Mouse (Mus musculus) kidney, postnatal 0 days (tissue): ENCODE measurements at regions not wholly inside any gene's neighbourhood (a gene's known extent, or its start where the extent isn't known, plus 50 kb on each side); places are given as distances from the start of the nearest gene placed in this dataset.

Experiments
- ATAC-seq: fragments of 200-750 bp; cut with Nextera tagmentation; replicated peaks from 2 replicates; pipeline ENCODE4 v1.8.0; 2017; ENCODE audit warnings: low read depth, moderate number of reproducible peaks, moderate TSS enrichment, moderate library complexity; ENCODE audit not compliant: low FRiP score
- DNase-seq: peaks from one replicate; pipeline ENCODE4 v3.0.0-alpha.2; 2016; ENCODE audit warnings: low spot score
- H3K27ac ChIP-seq: fragments of 300-500 bp; sonication (generic); 2 replicates; pipeline ENCODE4 v1.5.1; 2014; ENCODE audit warnings: mild to moderate bottlenecking
- H3K27me3 ChIP-seq: fragments of 300-500 bp; sonication (generic); 2 replicates; pipeline ENCODE4 v1.6.1; 2014; ENCODE audit warnings: low read length, mixed read lengths; ENCODE audit not compliant: insufficient read depth
- H3K36me3 ChIP-seq: fragments of 300-500 bp; sonication (generic); 2 replicates; pipeline ENCODE4 v1.6.1; 2014; ENCODE audit warnings: low read length, mixed read lengths; ENCODE audit not compliant: insufficient read depth
- H3K4me1 ChIP-seq: fragments of 300-500 bp; sonication (generic); replicated peaks from 2 replicates; pipeline ENCODE4 v1.6.1; 2014; ENCODE audit warnings: antibody characterized with exemption, low read length, mixed read lengths; ENCODE audit not compliant: insufficient read depth
- H3K4me2 ChIP-seq: fragments of 300-500 bp; sonication (generic); 2 replicates; pipeline ENCODE4 v1.6.1; 2014; ENCODE audit warnings: mild to moderate bottlenecking, low read length, moderate library complexity, mixed read lengths
- H3K4me3 ChIP-seq: fragments of 300-500 bp; sonication (generic); replicated peaks from 2 replicates; pipeline ENCODE4 v1.5.1; 2014; ENCODE audit warnings: low read depth, low read length
- H3K9ac ChIP-seq: fragments of 300-500 bp; sonication (generic); 2 replicates; pipeline ENCODE4 v1.6.1; 2014; ENCODE audit warnings: low read depth, low read length
- H3K9me3 ChIP-seq: fragments of 300-500 bp; sonication (generic); replicated peaks from 2 replicates; pipeline ENCODE4 v1.6.1; 2016; ENCODE audit warnings: low read length, inconsistent platforms, mixed read lengths
- CTCF ChIP-seq: IDR thresholded peaks from 2 replicates; pipeline ENCODE4 v1.5.1; 2016; ENCODE audit warnings: antibody characterized with exemption, low read depth, mild to moderate bottlenecking, moderate library complexity
- WGBS: fragments of 180-500 bp; shearing (Covaris S2); extraction: QIAGEN DNeasy Blood & Tissue Kit; methylation state at CpG from one replicate; pipeline ENCODE4 v1.1.7; 2014; 5-methylcytosine and 5-hydroxymethylcytosine counted together

GRCm38 (mm10) chr13:59970430-59970829 lies 147.5 kb upstream of the Tut7 start:
- Histone ChIP-seq H3K9ac (no peak overlapping the region), H3K27me3 (no peaks in the 10 kb centered on the region), H3K27ac (no peak overlapping the region), H3K4me2 (peak overlapping the region; percentile 54; the same call in 1 of the 2 replicates), H3K9me3 (no peaks in the 10 kb centered on the region), H3K4me3 (no peak overlapping the region), H3K4me1 (peaks cover 13% of the 10 kb centered on the region; the same call in 1 of the 2 replicates), H3K36me3 (no peaks in the 10 kb centered on the region)
- ATAC-seq = no peak
- no peak for TF ChIP-seq CTCF
- WGBS = 64% methylated on average over 6 of the region's 6 CpGs
- no peak for DNase-seq

GRCm38 (mm10) chr13:59969484-59969883 lies 146.5 kb upstream of the Tut7 start:
- Histone ChIP-seq H3K4me1 (peaks cover 13% of the 10 kb centered on the region; the same call in 1 of the 2 replicates), H3K4me2 (no peak overlapping the region), H3K36me3 (no peaks in the 10 kb centered on the region), H3K4me3 (no peak overlapping the region), H3K27me3 (no peaks in the 10 kb centered on the region), H3K27ac (no peak overlapping the region), H3K9me3 (no peaks in the 10 kb centered on the region), H3K9ac (no peak overlapping the region)
- no peak for DNase-seq
- 64% methylated on average over 3 of the region's 3 CpGs for WGBS
- no peak for ATAC-seq
- TF ChIP-seq CTCF = no peak

GRCm38 (mm10) chr13:59968584-59969240 lies 145.8 kb upstream of the Tut7 start:
- Histone ChIP-seq H3K4me2 (no peak overlapping the region), H3K9ac (no peak overlapping the region), H3K27me3 (no peaks in the 10 kb centered on the region), H3K9me3 (no peaks in the 10 kb centered on the region), H3K4me1 (peaks cover 13% of the 10 kb centered on the region; the same call in 1 of the 2 replicates), H3K27ac (no peak overlapping the region), H3K36me3 (no peaks in the 10 kb centered on the region), H3K4me3 (no peak overlapping the region)
- TF ChIP-seq CTCF = no peak
- DNase-seq (no peak), ATAC-seq (no peak)
- 87% methylated on average over 19 of the region's 19 CpGs for WGBS

- Histone ChIP-seq H3K9ac (no peak overlapping the region), H3K4me3 (no peak overlapping the region), H3K4me2 (no peak overlapping the region), H3K27ac (no peak overlapping the region), H3K9me3 (no peaks in the 10 kb centered on the region), H3K36me3 (no peaks in the 10 kb centered on the region), H3K27me3 (no peaks in the 10 kb centered on the region), H3K4me1 (peaks cover 9% of the 10 kb centered on the region; the same call in 1 of the 2 replicates)
- no peak for TF ChIP-seq CTCF
- peak; percentile 73 for DNase-seq
- 55% methylated on average over 17 of the region's 17 CpGs for WGBS
- ATAC-seq = no peak
These were observed 143.7 kb upstream of the Tut7 start for GRCm38 (mm10) chr13:59966535-59967255.

GRCm38 (mm10) chr13:59964981-59965380 lies 142.0 kb upstream of the Tut7 start:
- no peaks in the 10 kb centered on the region for H3K36me3 ChIP-seq
- 88% methylated on average over 2 of the region's 2 CpGs for WGBS
- DNase-seq (no peak), ATAC-seq (no peak)
- H3K27ac ChIP-seq = no peak overlapping the region
- H3K4me1 ChIP-seq = no peaks in the 10 kb centered on the region
- H3K9me3 ChIP-seq = no peaks in the 10 kb centered on the region
- H3K4me3 ChIP-seq = no peak overlapping the region
- no peak overlapping the region for H3K4me2 ChIP-seq
- no peak overlapping the region for H3K9ac ChIP-seq
- no peak for TF ChIP-seq CTCF
- no peaks in the 10 kb centered on the region for H3K27me3 ChIP-seq

- H3K27ac ChIP-seq = no peak overlapping the region
- DNase-seq (no peak), ATAC-seq (no peak)
- no peak overlapping the region for H3K4me3 ChIP-seq
- no peak for TF ChIP-seq CTCF
- 57% methylated on average over 21 of the region's 21 CpGs for WGBS
- H3K9me3 ChIP-seq = no peaks in the 10 kb centered on the region
- no peak overlapping the region for H3K4me2 ChIP-seq
- no peak overlapping the region for H3K9ac ChIP-seq
- no peaks in the 10 kb centered on the region for H3K4me1 ChIP-seq
- no peaks in the 10 kb centered on the region for H3K27me3 ChIP-seq
- H3K36me3 ChIP-seq = no peaks in the 10 kb centered on the region
These were observed 140.0 kb upstream of the Tut7 start for GRCm38 (mm10) chr13:59962676-59963664.
